Mouse (Mus musculus) midbrain, embryonic 15.5 days (tissue): ENCODE measurements around the gene Ints14. TPM values are rescaled to one million over a fixed set of nuclear protein-coding genes. Genes with fewer than 3 reads are reported as not detected.

Source experiments
- ATAC-seq: fragments of 200-750 bp; cut with Nextera tagmentation; replicated peaks from 2 replicates; pipeline ENCODE4 v1.8.0; 2017; ENCODE audit warnings: moderate TSS enrichment
- H3K27ac ChIP-seq: fragments of 300-500 bp; sonication (generic); 2 replicates; pipeline ENCODE4 v1.5.1; 2015; ENCODE audit warnings: mild to moderate bottlenecking, inconsistent platforms
- H3K27me3 ChIP-seq: fragments of 300-500 bp; sonication (generic); replicated peaks from 2 replicates; pipeline ENCODE4 v1.6.1; 2015; ENCODE audit warnings: inconsistent platforms
- H3K36me3 ChIP-seq: fragments of 300-500 bp; sonication (generic); replicated peaks from 2 replicates; pipeline ENCODE4 v1.6.1; 2015; ENCODE audit warnings: inconsistent platforms
- H3K4me1 ChIP-seq: fragments of 300-500 bp; sonication (generic); 2 replicates; pipeline ENCODE4 v1.6.1; 2015; ENCODE audit warnings: inconsistent platforms
- H3K4me2 ChIP-seq: fragments of 300-500 bp; sonication (generic); 2 replicates; pipeline ENCODE4 v1.6.1; 2015; ENCODE audit warnings: inconsistent platforms, mild to moderate bottlenecking, moderate library complexity
- H3K4me3 ChIP-seq: fragments of 300-500 bp; sonication (generic); 2 replicates; pipeline ENCODE4 v1.5.1; 2015; ENCODE audit warnings: mild to moderate bottlenecking, inconsistent platforms
- H3K9ac ChIP-seq: fragments of 300-500 bp; sonication (generic); 2 replicates; pipeline ENCODE4 v1.6.1; 2015; ENCODE audit warnings: mild to moderate bottlenecking, inconsistent platforms
- H3K9me3 ChIP-seq: fragments of 300-500 bp; sonication (generic); 2 replicates; pipeline ENCODE4 v1.6.1; 2016; ENCODE audit warnings: inconsistent platforms
- WGBS: fragments of 180-500 bp; shearing (Covaris S2); methylation state at CpG from one replicate; pipeline ENCODE4 v1.1.7; 2015; ENCODE audit warnings: mixed read lengths; 5-methylcytosine and 5-hydroxymethylcytosine counted together
- polyA plus RNA-seq: library from polyadenylated mRNA; unstranded; fragments of >200 nt; fragmentation: Nextera tagmentation; extraction: Ambion mirVana; gene quantifications from 2 replicates; pipeline ENCODE4 v1.2.1, GENCODE M21; 2015

Ints14 gene
- polyA plus RNA-seq, 1 experiment from 2014 or later, result 38.3 TPM

GRCm38 (mm10) chr9:64937491-64937890, 23.2 kb upstream of the Ints14 start:
- ATAC-seq, result no peak
- no peaks in the 10 kb centered on the region for H3K4me1 ChIP-seq
- H3K9me3 ChIP-seq, result no peaks in the 10 kb centered on the region
- H3K27ac ChIP-seq, result no peak overlapping the region
- no peak overlapping the region for H3K4me2 ChIP-seq
- no peaks in the 10 kb centered on the region for H3K36me3 ChIP-seq
- H3K9ac ChIP-seq, result no peak overlapping the region
- H3K4me3 ChIP-seq, result no peak overlapping the region
- 58% methylated on average over 5 of the region's 5 CpGs for WGBS
- no peaks in the 10 kb centered on the region for H3K27me3 ChIP-seq

GRCm38 (mm10) chr9:64938535-64938934, 22.2 kb upstream of the Ints14 start:
- 82% methylated on average over 5 of the region's 5 CpGs for WGBS
- no peak overlapping the region for H3K9ac ChIP-seq
- no peak for ATAC-seq

GRCm38 (mm10) chr9:64939281-64939680, 21.4 kb upstream of the Ints14 start:
- Histone ChIP-seq H3K27ac (no peak overlapping the region), H3K9ac (no peak overlapping the region), H3K4me3 (no peak overlapping the region), H3K27me3 (no peaks in the 10 kb centered on the region), H3K36me3 (no peaks in the 10 kb centered on the region), H3K4me1 (no peaks in the 10 kb centered on the region), H3K4me2 (no peak overlapping the region), H3K9me3 (no peaks in the 10 kb centered on the region)
- WGBS, result 57% methylated on average over 4 of the region's 4 CpGs
- no peak for ATAC-seq

More at GRCm38 (mm10) chr9:64938535-64938934, 22.2 kb upstream of the Ints14 start:
- H3K36me3 ChIP-seq, result no peaks in the 10 kb centered on the region
- no peak overlapping the region for H3K27ac ChIP-seq
- H3K4me2 ChIP-seq, result no peak overlapping the region
- H3K4me1 ChIP-seq, result no peaks in the 10 kb centered on the region
- no peaks in the 10 kb centered on the region for H3K27me3 ChIP-seq
- no peak overlapping the region for H3K4me3 ChIP-seq
- H3K9me3 ChIP-seq, result no peaks in the 10 kb centered on the region

GRCm38 (mm10) chr9:64939790-64940189, 20.9 kb upstream of the Ints14 start:
- ATAC-seq, result no peak
- H3K4me1 ChIP-seq, result no peaks in the 10 kb centered on the region
- H3K4me3 ChIP-seq, result no peak overlapping the region

GRCm38 (mm10) chr9:64940731-64941346, 19.9 kb upstream of the Ints14 start:
- no peak for ATAC-seq

More at GRCm38 (mm10) chr9:64939790-64940189, 20.9 kb upstream of the Ints14 start:
- Histone ChIP-seq H3K36me3 (no peaks in the 10 kb centered on the region), H3K4me2 (no peak overlapping the region), H3K27me3 (no peaks in the 10 kb centered on the region), H3K9ac (no peak overlapping the region), H3K9me3 (no peaks in the 10 kb centered on the region), H3K27ac (no peak overlapping the region)
- WGBS, result 82% methylated on average over 2 of the region's 2 CpGs

DNA sequence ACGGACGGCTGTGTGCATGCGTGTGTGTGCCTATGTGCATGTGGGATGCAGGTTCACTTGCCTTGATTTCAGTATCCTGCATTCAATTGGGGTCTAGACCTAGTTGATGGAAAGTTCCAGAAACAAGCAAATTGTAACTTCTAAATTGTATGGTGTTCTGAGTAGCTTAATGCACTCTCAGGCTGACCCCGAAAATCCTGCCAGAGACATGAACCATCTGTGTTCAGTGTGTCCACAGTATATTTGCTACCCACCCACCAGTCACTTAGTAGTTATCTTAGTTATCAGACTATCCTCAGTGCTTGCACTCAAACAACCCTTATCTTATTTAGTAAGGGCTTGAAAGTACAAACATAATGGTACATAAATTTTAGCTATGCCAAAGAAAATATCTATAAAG, 19.1 kb upstream of the Ints14 start:
- Histone ChIP-seq H3K27ac (no peak overlapping the region), H3K9me3 (no peaks in the 10 kb centered on the region), H3K36me3 (no peaks in the 10 kb centered on the region), H3K9ac (no peak overlapping the region), H3K4me3 (no peak overlapping the region), H3K27me3 (no peaks in the 10 kb centered on the region), H3K4me2 (no peak overlapping the region), H3K4me1 (no peaks in the 10 kb centered on the region)
- WGBS, result 81% methylated on average over 4 of the region's 4 CpGs
- no peak for ATAC-seq

More at GRCm38 (mm10) chr9:64940731-64941346, 19.9 kb upstream of the Ints14 start:
- Histone ChIP-seq H3K27me3 (no peaks in the 10 kb centered on the region), H3K4me2 (no peak overlapping the region), H3K27ac (no peak overlapping the region), H3K4me1 (no peaks in the 10 kb centered on the region), H3K36me3 (no peaks in the 10 kb centered on the region), H3K9me3 (no peaks in the 10 kb centered on the region), H3K9ac (no peak overlapping the region), H3K4me3 (no peak overlapping the region)
- 84% methylated on average over 11 of the region's 11 CpGs for WGBS

- Histone ChIP-seq H3K9ac (no peak overlapping the region), H3K4me3 (no peak overlapping the region), H3K27me3 (no peaks in the 10 kb centered on the region), H3K27ac (no peak overlapping the region), H3K4me1 (no peaks in the 10 kb centered on the region), H3K4me2 (no peak overlapping the region), H3K36me3 (no peaks in the 10 kb centered on the region), H3K9me3 (no peaks in the 10 kb centered on the region)
- no peak for ATAC-seq
- 30% methylated on average over 11 of the region's 11 CpGs for WGBS
These were observed 16.7 kb upstream of the Ints14 start for GRCm38 (mm10) chr9:64943997-64944396.

DNA sequence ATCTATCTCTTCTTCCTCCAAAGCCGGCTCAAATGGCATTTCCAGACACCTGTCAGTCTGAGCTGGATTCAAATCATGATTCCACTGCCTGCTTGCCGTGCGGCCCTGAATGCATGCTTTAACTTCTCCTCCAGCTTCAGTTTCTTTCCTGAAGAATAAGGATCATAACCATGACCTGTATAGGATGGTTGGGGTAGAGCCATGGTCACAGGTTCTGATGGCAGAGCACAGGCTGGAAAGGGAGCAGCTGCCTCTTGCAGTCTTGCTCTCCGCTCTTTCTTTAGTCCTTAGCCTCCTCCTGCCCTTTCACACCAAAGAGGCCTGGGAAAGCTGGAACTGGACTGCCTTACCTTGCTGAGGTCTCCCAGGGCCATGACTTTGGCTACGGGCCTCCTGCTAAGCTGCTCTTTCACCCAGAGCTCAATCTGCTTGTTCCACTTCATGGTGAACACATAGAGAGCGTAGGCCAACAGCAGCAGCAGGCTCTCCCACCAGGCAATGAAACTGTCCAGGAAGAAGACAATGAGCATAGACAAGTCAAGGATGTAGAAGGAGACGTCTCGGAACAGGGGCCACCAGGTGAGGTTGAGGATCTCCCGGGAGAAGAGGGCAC, 13.1 kb upstream of the Ints14 start:
- WGBS, result 82% methylated on average over 9 of the region's 9 CpGs
- H3K4me3 ChIP-seq, result no peak overlapping the region
- 0 out of 2 replicates have a peak, but pooled peaks cover 3% of the 10 kb centered on the region for H3K27me3 ChIP-seq

DNA sequence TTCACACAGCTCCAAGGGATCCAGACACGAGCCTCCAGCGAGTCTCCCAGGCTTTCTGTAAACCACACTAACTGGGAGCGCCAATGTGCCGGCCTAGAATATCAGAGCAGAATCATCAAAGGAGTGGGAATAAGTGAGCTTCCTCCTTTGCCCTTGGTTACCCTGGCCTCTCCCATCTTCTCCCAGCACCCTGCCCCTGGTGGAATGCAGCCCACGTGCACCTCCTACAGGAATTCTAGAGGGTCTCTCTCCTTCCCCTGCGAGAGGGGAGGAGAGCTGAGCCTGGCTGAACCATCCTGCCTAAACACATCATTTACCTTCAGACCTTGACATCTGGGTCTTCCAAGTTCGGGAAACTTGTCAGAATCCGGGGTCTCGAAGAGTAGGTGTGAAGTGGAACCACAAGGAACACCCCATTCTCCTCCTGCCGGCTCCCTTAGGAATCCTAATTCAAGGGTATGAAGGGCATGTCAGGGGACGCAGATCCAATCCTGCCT, 9.5 kb upstream of the Ints14 start, which contains the start of gene Slc24a1:
Gene Slc24a1, minus strand, starts transcription at position 447 of the 497 bp plus-strand sequence.
- Histone ChIP-seq H3K4me1 (peaks cover 11% of the 10 kb centered on the region), H3K9ac (no peak within 1 kb of the TSS), H3K36me3 (no peaks in the 10 kb centered on the region), H3K27ac (no peak within 1 kb of the TSS), H3K27me3 (0 out of 2 replicates have a peak, but pooled peaks cover 3% of the 10 kb centered on the region), H3K4me3 (no peak within 1 kb of the TSS), H3K4me2 (no peak within 1 kb of the TSS; the same call in 1 of the 2 replicates), H3K9me3 (no peaks in the 10 kb centered on the region)
- no peak for ATAC-seq
- 39% methylated on average over 11 of the region's 11 CpGs for WGBS

More for the DNA sequence above, 13.1 kb upstream of the Ints14 start:
- H3K9me3 ChIP-seq, result no peaks in the 10 kb centered on the region
- H3K9ac ChIP-seq, result no peak overlapping the region
- H3K4me2 ChIP-seq, result no peak overlapping the region
- no peaks in the 10 kb centered on the region for H3K36me3 ChIP-seq
- ATAC-seq, result no peak
- peaks cover 9% of the 10 kb centered on the region for H3K4me1 ChIP-seq
- no peak overlapping the region for H3K27ac ChIP-seq

DNA sequence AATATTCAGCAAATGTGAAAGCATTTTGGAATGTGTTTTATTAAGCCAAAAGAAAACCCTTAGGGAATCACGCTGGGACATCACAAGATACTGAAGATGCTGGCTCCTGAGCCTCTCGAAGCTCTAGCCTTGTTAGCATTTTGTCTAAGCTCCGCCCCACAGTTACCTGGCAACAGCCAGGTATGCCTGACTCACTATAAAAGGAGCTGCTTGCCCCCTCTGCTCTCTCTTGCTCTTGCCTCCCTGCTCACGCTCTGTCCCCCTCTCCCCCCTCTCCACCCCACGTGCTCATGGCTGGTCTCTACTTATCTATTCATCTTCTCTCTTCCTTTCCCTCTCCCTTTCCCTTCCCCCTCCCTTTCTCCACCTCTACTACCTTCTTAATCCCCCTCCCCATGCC, 8.7 kb upstream of the Ints14 start:
- 13% methylated on average over 5 of the region's 5 CpGs for WGBS
- Histone ChIP-seq H3K27ac (no peak overlapping the region), H3K4me1 (peaks cover 11% of the 10 kb centered on the region), H3K36me3 (no peaks in the 10 kb centered on the region), H3K9ac (no peak overlapping the region), H3K4me3 (no peak overlapping the region), H3K4me2 (no peak overlapping the region; the same call in 1 of the 2 replicates), H3K27me3 (0 out of 2 replicates have a peak, but pooled peaks cover 3% of the 10 kb centered on the region), H3K9me3 (no peaks in the 10 kb centered on the region)
- 0 out of 2 replicates have a peak, but pooled peaks have one; percentile 30 for ATAC-seq

DNA sequence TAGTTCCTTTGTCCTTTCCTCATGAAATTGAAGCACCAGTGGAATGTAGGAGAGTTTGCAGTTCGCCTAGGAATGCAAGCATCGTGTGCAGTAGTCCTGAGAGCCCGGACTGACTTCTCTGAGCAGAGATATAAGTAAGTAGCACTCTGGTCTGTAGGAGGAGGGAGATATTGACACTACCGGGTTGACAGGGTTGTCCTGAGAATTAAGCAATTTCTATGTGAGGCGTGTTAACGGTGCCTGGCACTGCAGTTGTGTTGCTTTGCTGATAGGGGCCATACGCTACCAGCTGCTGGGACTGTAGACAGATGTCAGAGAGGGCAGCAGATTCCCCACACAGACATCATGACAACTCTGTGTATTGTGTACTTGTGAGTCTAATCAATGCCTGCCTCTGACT, 7.5 kb upstream of the Ints14 start:
- Histone ChIP-seq H3K27ac (no peak overlapping the region), H3K4me3 (no peak overlapping the region), H3K4me1 (peaks cover 11% of the 10 kb centered on the region), H3K27me3 (0 out of 2 replicates have a peak, but pooled peaks cover 3% of the 10 kb centered on the region), H3K9me3 (no peaks in the 10 kb centered on the region), H3K4me2 (no peak overlapping the region), H3K9ac (no peak overlapping the region), H3K36me3 (no peaks in the 10 kb centered on the region)
- 78% methylated on average over 7 of the region's 7 CpGs for WGBS
- ATAC-seq, result no peak

DNA sequence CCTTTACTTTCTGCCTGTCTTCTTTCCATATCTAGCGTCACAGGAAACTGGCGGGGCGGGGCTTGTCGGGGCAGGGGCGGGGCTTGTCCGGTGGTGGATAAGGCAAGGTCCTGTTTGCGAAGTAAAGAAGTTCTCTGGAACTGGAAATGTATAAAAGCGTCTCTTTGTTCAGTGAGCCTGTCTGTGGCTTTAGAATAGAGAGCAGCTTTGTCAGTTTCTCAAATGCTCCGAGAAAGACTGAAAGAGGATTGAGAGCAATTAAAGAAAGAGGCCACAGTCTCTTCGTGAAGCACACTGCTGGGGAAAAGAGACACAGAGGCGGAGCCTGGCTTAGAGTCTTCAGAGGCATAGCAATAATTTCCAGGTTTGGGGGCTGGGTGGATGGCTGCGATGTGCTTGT, 4.4 kb upstream of the Ints14 start:
- Histone ChIP-seq H3K4me3 (no peak overlapping the region), H3K9me3 (no peaks in the 10 kb centered on the region), H3K4me1 (peaks cover 19% of the 10 kb centered on the region), H3K4me2 (peak overlapping the region; percentile 13; the same call in 1 of the 2 replicates), H3K27me3 (no peaks in the 10 kb centered on the region), H3K9ac (no peak overlapping the region), H3K27ac (no peak overlapping the region), H3K36me3 (no peaks in the 10 kb centered on the region)
- ATAC-seq, result no peak
- 23% methylated on average over 12 of the region's 12 CpGs for WGBS
